Mouse (Mus musculus) testis, adult 2 months (tissue): Measurements from ENCODE around the gene Cyth3. TPM values are rescaled to one million over a fixed set of nuclear protein-coding genes. Genes with fewer than 3 reads are reported as not detected.

Source experiments
- H3K27ac ChIP-seq: fragments of 200-500 bp; 2 replicates; pipeline ENCODE4 v1.5.1; 2012; ENCODE audit warnings: low read depth, low read length; ENCODE audit not compliant: control insufficient read depth, insufficient read depth
- H3K27me3 ChIP-seq: fragments of 200-500 bp; 2 replicates; pipeline ENCODE4 v1.6.1; 2012; ENCODE audit warnings: mild to moderate bottlenecking, low read length, moderate library complexity; ENCODE audit not compliant: control insufficient read depth, insufficient read depth
- H3K36me3 ChIP-seq: fragments of 200-500 bp; 2 replicates; pipeline ENCODE4 v1.6.1; 2012; ENCODE audit warnings: mild to moderate bottlenecking, low read length; ENCODE audit not compliant: control insufficient read depth, insufficient read depth
- H3K4me1 ChIP-seq: fragments of 200-500 bp; 2 replicates; pipeline ENCODE4 v1.6.1; 2012; ENCODE audit warnings: low read length; ENCODE audit not compliant: control insufficient read depth, insufficient read depth
- H3K4me3 ChIP-seq: fragments of 200-500 bp; 2 replicates; pipeline ENCODE4 v1.5.1; 2012; ENCODE audit warnings: low read depth, mild to moderate bottlenecking, low read length, moderate library complexity, mixed read lengths; ENCODE audit not compliant: control insufficient read depth
- CTCF ChIP-seq: fragments of 200-500 bp; IDR thresholded peaks from 2 replicates; pipeline ENCODE4 v1.5.1; 2012; ENCODE audit warnings: low read depth, mild to moderate bottlenecking, inconsistent platforms, low read length, moderate library complexity; ENCODE audit not compliant: control insufficient read depth, insufficient read depth, insufficient replicate concordance
- POLR2A ChIP-seq: fragments of 200-500 bp; IDR thresholded peaks from 2 replicates; pipeline ENCODE4 v1.6.1; 2012; ENCODE audit warnings: low read depth, mild to moderate bottlenecking, inconsistent platforms, low read length, moderate library complexity; ENCODE audit not compliant: control insufficient read depth
- polyA plus RNA-seq: library from polyadenylated mRNA; depleted of rRNA; stranded (reverse); fragments of >200 nt; gene quantifications from 2 replicates; pipeline ENCODE4 v1.2.3, GENCODE M21; 2012; rRNA removed

The Cyth3 gene
- 22.5 and 24.0 TPM in 2 replicates for polyA plus RNA-seq

DNA sequence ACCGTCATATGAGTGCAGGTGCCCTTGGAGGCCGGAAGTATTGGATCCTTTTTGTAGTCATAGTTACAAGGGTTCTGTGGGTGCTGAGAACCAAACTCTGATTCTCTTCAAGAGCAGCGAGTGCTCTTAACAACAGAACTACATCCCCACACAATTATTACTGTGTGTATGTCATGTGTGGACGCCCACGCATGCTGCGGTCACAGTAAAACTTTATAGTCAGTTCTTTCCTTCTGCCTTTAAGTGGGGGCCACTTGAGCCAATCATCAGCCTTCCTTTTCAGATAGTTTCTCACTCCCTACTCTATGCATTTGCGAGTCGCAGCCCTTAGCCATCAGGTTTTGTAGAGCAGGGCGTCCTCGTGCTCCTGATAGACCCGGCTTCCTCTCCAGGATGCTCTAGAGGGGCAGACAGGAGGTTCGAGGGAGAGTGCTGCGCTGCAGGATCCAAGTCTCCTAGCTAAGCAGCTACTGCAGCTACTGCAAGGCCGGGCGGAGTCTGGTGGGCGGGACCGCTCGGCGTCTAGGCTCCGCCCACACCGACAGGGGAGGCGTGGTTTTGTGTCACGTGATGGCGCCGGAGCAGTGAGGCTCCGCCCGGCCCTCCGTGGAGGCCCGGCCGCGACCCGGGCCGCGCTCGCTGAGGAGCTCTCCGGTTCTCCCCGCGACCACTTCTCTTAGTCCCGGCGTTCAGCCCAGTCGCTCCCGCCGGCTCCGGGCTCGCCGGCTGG lies at the start of gene Cyth3:
TSS of gene Cyth3 (plus strand) at position 555 of the 730 bp plus-strand sequence.
- peak within 1 kb of the TSS; percentile 86 for H3K27ac ChIP-seq
- H3K27me3 ChIP-seq, result no peaks in the 10 kb centered on the region
- peak within 1 kb of the TSS; percentile 94 for H3K4me3 ChIP-seq
- H3K36me3 ChIP-seq, result no peaks in the 10 kb centered on the region
- TF ChIP-seq POLR2A, result peak; percentile 92
- TF ChIP-seq CTCF, result no peak
- peaks cover 25% of the 10 kb centered on the region for H3K4me1 ChIP-seq

DNA sequence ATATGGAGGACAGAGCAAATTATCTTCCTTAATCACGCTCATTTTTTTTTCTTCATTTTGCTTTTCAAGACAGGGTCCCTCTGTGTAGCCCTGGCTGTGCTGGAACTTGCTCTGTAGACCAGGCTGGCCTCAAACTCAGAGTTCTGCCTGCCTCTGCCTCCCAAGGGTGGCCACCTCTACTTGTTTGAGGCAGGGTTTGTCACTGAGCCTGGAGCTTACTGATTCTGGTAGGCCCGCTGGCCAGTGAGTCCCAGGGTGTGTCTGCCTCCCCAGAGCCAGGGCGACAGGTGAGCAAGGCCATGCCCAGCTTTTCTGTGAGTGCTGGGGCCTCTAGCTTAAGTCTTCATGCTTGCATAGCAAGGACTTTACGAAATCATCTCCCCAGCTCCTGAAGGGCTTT lies 49.2 kb upstream of the Cyth3 start:
- no peak overlapping the region for H3K4me3 ChIP-seq
- no peaks in the 10 kb centered on the region for H3K4me1 ChIP-seq
- TF ChIP-seq POLR2A (no peak), CTCF (no peak)
- no peaks in the 10 kb centered on the region for H3K36me3 ChIP-seq
- no peak overlapping the region for H3K27ac ChIP-seq
- H3K27me3 ChIP-seq, result no peaks in the 10 kb centered on the region

DNA sequence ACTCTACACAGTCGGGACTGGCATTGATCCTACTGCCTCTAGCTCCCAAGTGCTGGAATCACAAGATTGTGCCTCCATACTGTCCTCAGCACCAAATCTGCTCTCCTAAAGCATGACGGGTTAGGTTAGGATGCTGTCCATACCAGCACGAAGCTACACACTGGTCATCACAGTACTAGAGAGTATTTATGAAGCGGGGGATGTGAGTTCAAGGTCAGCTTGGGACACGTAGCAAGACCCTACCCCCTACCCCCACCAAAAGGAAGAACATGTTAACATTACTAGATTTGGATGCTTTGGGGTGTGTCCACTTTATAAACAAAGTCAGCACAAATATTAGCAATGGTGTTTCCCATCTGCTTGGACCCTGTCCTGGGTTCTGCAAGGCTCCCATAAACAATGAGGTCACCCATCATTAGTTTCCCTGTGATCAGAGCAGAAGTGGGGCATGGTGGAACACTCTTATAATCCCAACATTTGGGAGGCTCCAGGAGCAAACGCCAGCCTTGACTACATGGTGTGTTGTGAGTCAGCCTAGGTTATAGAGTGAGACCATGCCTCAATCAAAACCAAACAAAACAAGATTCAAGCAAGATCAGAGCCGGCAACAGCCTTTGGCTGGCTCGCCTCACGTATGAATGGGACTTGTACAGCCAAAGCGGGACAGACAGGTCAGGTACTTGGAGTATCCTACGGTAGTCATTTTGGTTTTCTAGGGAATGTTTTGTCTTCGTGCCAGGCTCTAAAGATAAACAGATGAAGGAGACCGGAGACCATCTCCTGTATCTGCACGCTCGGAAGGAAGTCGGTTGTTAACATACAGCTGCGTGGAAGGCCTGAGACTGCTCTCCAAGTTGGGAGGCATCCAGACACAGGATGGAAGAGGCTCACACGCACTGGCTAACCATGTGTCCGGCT lies 47.7 kb upstream of the Cyth3 start:
- H3K27me3 ChIP-seq, result no peaks in the 10 kb centered on the region
- H3K27ac ChIP-seq, result no peak overlapping the region
- no peak overlapping the region for H3K4me3 ChIP-seq
- no peaks in the 10 kb centered on the region for H3K36me3 ChIP-seq
- no peak for TF ChIP-seq CTCF
- H3K4me1 ChIP-seq, result no peaks in the 10 kb centered on the region

DNA sequence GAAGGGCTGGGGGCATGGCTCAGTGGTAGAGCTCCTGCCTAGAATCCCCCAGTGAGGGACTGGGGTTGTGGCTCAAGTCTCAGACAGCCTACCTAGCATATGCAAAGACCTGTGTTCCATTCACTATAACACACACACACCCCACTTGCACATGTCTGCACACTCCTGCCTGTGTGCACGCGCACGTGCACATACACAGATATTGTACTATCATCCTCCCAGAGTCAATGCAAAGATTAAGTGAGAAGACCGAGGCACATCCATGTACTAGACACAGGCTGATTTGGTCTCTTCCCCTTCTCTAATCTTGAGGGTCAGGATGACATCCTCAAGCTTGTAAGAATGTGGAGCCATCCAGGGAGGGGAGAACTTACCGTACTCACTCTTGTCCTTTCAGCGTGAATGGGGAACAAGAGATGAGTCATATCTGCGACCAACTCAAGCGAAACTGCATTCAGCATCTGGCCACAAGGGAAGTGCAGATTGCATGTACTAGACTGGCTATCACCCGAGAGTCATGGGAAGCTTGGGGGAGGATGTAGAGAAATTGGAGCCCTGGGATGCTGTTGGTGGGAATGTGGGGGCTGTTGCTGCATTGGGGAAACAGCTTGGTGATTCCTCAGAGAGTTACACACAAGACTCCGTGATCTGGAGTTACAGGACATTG lies 42.6 kb upstream of the Cyth3 start:
- Histone ChIP-seq H3K4me3 (no peak overlapping the region), H3K27me3 (no peaks in the 10 kb centered on the region), H3K36me3 (no peaks in the 10 kb centered on the region), H3K4me1 (no peaks in the 10 kb centered on the region), H3K27ac (no peak overlapping the region)
- TF ChIP-seq CTCF (no peak), POLR2A (no peak)

DNA sequence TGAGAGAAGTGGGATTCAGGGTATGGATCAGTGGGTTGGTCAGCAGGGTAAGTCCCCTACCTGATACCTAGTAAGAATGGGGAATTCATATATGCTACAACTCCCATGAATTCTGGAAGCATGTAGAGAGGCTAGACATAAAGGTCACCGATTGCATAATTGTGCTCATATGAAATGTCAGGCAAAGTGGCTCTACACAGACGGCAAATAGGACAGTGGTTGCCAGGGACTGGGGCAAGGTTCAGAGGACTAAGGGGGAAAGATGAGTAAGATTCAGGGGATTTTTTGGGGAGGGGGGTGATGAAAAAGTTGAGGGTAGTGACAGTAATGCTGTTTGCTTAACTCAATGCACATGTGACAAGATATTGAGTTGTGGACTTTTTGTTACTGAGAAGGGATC lies 41.3 kb upstream of the Cyth3 start:
- TF ChIP-seq CTCF, result no peak
- TF ChIP-seq POLR2A, result no peak

DNA sequence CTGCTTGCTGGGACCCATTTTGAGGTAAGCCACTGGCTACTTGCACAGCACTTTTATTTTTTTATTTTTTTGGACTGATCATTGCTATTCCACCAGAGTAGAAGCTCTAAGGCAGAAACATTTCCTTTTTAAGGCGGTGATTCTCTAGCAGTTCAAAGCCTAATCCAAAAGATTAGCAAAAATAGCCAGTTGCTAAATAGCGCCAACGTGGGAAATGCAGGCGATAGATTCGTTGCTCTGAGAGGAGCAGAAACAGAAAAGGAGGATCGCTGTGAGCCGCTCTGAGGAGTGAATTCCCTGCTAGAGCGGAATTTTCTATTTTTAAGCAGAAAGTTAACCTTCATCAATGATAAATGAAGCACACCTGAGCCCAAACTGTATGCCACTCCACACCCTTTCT lies 40.4 kb upstream of the Cyth3 start:
- TF ChIP-seq POLR2A, result no peak
- TF ChIP-seq CTCF, result no peak
- H3K27ac ChIP-seq, result peak overlapping the region; percentile 44
- H3K4me1 ChIP-seq, result no peaks in the 10 kb centered on the region; the same call in 1 of the 2 replicates
- H3K27me3 ChIP-seq, result no peaks in the 10 kb centered on the region
- no peak overlapping the region for H3K4me3 ChIP-seq
- H3K36me3 ChIP-seq, result no peaks in the 10 kb centered on the region

More for the DNA sequence above, 41.3 kb upstream of the Cyth3 start:
- no peak overlapping the region for H3K4me3 ChIP-seq
- no peak overlapping the region for H3K27ac ChIP-seq
- H3K27me3 ChIP-seq, result no peaks in the 10 kb centered on the region
- no peaks in the 10 kb centered on the region; the same call in 1 of the 2 replicates for H3K4me1 ChIP-seq
- H3K36me3 ChIP-seq, result no peaks in the 10 kb centered on the region

DNA sequence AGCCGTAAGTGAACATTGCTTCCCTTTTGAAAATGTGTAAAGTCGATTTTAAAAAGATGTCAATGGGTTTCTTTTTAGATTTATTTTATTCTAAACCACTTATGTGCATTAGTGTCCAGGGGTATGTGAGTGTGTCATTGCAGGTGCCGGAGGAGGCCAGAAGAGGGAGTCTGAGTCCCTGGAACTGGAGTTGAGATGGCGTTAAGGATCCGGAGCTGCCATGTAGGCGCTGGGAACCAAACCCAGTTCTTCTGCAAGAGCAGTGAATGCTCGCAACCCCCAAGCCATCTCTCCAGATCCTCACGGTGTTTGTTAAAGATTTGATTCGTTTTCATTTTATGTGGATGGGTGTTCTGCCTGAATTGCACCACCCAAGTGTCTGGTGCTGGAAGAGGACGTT lies 39.2 kb upstream of the Cyth3 start:
- TF ChIP-seq CTCF (no peak), POLR2A (no peak)
- H3K4me1 ChIP-seq, result peaks cover 2% of the 10 kb centered on the region; the same call in 1 of the 2 replicates
- H3K27me3 ChIP-seq, result no peaks in the 10 kb centered on the region
- H3K36me3 ChIP-seq, result no peaks in the 10 kb centered on the region
- H3K4me3 ChIP-seq, result no peak overlapping the region
- H3K27ac ChIP-seq, result no peak overlapping the region
